Mouse (Mus musculus) gastrocnemius, postnatal 4 days (tissue): Measurements from ENCODE around the gene Vmn2r49. TPM values are rescaled to one million over a fixed set of nuclear protein-coding genes. Genes with fewer than 3 reads are reported as not detected.
"Not testable (repeated sequence)": the region's sequence is repeated elsewhere in the genome, so short reads cannot be mapped to it uniquely, and the experiment has no call there.

Source experiments
- DNase-seq, 2 experiments: peaks; one replicate each; pipeline ENCODE4 v3.0.0; 2021 to 2022; ENCODE audit warnings: low spot score in 2 of 2, mixed read lengths in 2 of 2
- long read RNA-seq, 2 experiments: library from polyadenylated mRNA; stranded (forward); transcript quantifications; one replicate each; pipeline ENCODE4 v2.0.0; 2021
- total RNA-seq, 2 experiments: library from RNA; stranded (reverse); gene quantifications; 2 replicates each; pipeline ENCODE4 v1.2.3; 2021

Vmn2r49 gene
- not detected for total RNA-seq
- long read RNA-seq, experiment 1, result 0 reads
- long read RNA-seq, experiment 2, result 0 reads

- DNase-seq, result not testable (repeated sequence)
Observed at GRCm38 (mm10) chr7:9992157-9992556, at the start of gene Vmn2r49. Gene Vmn2r49, minus strand, starts transcription at chr7:9992257.

DNA sequence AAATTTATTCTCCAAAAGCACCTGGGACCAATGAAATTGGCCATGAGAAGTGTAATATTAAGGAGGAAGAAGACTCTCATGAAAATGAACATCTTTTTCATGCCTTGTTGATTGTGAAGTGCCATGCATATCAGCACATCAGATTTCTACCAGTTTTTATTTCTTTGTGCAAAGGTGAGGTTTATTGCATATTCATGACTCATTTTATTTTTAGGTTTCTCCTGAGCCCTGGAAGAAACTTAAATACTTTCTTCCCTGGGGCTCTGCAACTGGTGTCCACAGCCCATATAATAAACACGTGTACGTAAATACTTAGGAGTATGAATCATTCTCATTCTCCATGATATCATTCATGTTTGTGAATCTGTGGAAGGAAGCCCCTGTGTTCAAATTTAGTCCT, 38.6 kb downstream of the Vmn2r49 start, which contains the start of gene Vmn2r48:
Gene Vmn2r48, minus strand, starts transcription at position 101 of the 400 bp plus-strand sequence.
- not testable (repeated sequence) for DNase-seq

Other genes with a start within 250 kb of the Vmn2r49 start
- not detected for gene Vmn2r46, start 221.7 kb downstream of the Vmn2r49 start, total RNA-seq
- not detected for gene Vmn2r47, start 150.9 kb downstream of the Vmn2r49 start, total RNA-seq
- gene Vmn2r48, start 38.7 kb downstream of the Vmn2r49 start, total RNA-seq, result not detected
- gene Vmn2r50, start 61.0 kb upstream of the Vmn2r49 start, total RNA-seq, result not detected
- not detected for gene Vmn2r51, start 113.5 kb upstream of the Vmn2r49 start, total RNA-seq
- not detected for gene Vmn2r52, start 184.3 kb upstream of the Vmn2r49 start, total RNA-seq